Mouse (Mus musculus) myocyte (in vitro differentiated cells): ENCODE data around the gene Sstr3. TPM values are rescaled to one million over a fixed set of nuclear protein-coding genes. Genes with fewer than 3 reads are reported as not detected.

Source experiments
- H3K27me3 ChIP-seq: one replicate; pipeline ENCODE4 v1.6.1; 2011; ENCODE audit not compliant: control insufficient read depth, insufficient read depth, insufficient read length
- H3K36me3 ChIP-seq: one replicate; pipeline ENCODE4 v1.6.1; 2011; ENCODE audit not compliant: control insufficient read depth, insufficient read depth
- H3K4me2 ChIP-seq: one replicate; pipeline ENCODE4 v1.6.1; 2011; ENCODE audit warnings: low read depth, control low read depth
- H3K4me3 ChIP-seq: one replicate; pipeline ENCODE4 v1.5.1; 2011; ENCODE audit warnings: mild to moderate bottlenecking, control low read depth, moderate library complexity
- H3K79me2 ChIP-seq: one replicate; pipeline ENCODE4 v1.6.1; 2011; ENCODE audit not compliant: control insufficient read depth, insufficient read depth
- H3ac ChIP-seq: one replicate; pipeline ENCODE4 v1.6.1; 2011; ENCODE audit not compliant: control insufficient read depth, insufficient read length
- CEBPB ChIP-seq: IDR thresholded peaks from 2 replicates; pipeline ENCODE4 v1.6.1; 2011; ENCODE audit warnings: mild to moderate bottlenecking, moderate library complexity; ENCODE audit not compliant: poor library complexity, insufficient read depth, severe bottlenecking
- E2F4 ChIP-seq: IDR thresholded peaks from one replicate; pipeline ENCODE4 v1.6.1; 2011; ENCODE audit warnings: mild to moderate bottlenecking, control low read depth, moderate library complexity; ENCODE audit not compliant: insufficient read depth
- MAX ChIP-seq: IDR thresholded peaks from one replicate; pipeline ENCODE4 v1.6.1; 2011; ENCODE audit warnings: low read depth, mild to moderate bottlenecking, control low read depth
- MYOD1 ChIP-seq, 3 experiments: IDR thresholded peaks; one replicate each; pipeline ENCODE4 v1.6.1; 2011; ENCODE audit warnings: control low read depth in 2 of 3, low read depth in 2 of 3, mild to moderate bottlenecking in 2 of 3, moderate library complexity in 1 of 3; ENCODE audit not compliant: insufficient read length in 2 of 3, control insufficient read depth in 1 of 3
- MYOG ChIP-seq, 3 experiments: IDR thresholded peaks; one replicate each; pipeline ENCODE4 v1.6.1; 2011; ENCODE audit warnings: control low read depth in 2 of 3, low read depth in 2 of 3, mild to moderate bottlenecking in 2 of 3; ENCODE audit not compliant: insufficient read length in 2 of 3, control insufficient read depth in 1 of 3, insufficient read depth in 1 of 3
- POLR2A ChIP-seq: IDR thresholded peaks from one replicate; pipeline ENCODE4 v1.6.1; 2011; ENCODE audit warnings: low read depth, mild to moderate bottlenecking, control low read depth, moderate library complexity; ENCODE audit not compliant: insufficient read length
- POLR2AphosphoS2 ChIP-seq: IDR thresholded peaks from one replicate; pipeline ENCODE4 v1.6.1; 2011; ENCODE audit warnings: low read depth, control low read depth; ENCODE audit not compliant: insufficient read length
- REST ChIP-seq: IDR thresholded peaks from one replicate; pipeline ENCODE4 v1.6.1; 2011; ENCODE audit warnings: mild to moderate bottlenecking, control low read depth, moderate library complexity; ENCODE audit not compliant: insufficient read depth, insufficient read length
- SRF ChIP-seq: IDR thresholded peaks from one replicate; pipeline ENCODE4 v1.6.1; 2011; ENCODE audit warnings: low read depth; ENCODE audit not compliant: control insufficient read depth, insufficient read length
- TCF12 ChIP-seq: IDR thresholded peaks from one replicate; pipeline ENCODE4 v1.6.1; 2011; ENCODE audit warnings: mild to moderate bottlenecking, control low read depth; ENCODE audit not compliant: poor library complexity, insufficient read depth, severe bottlenecking
- TCF3 ChIP-seq: IDR thresholded peaks from one replicate; pipeline ENCODE4 v1.6.1; 2011; ENCODE audit warnings: low read depth, control low read depth; ENCODE audit not compliant: insufficient read length
- USF1 ChIP-seq: IDR thresholded peaks from one replicate; pipeline ENCODE4 v1.6.1; 2011; ENCODE audit warnings: low read depth, mild to moderate bottlenecking, control low read depth, moderate library complexity
- polyA plus RNA-seq: library from polyadenylated mRNA; unstranded; fragments of >200 nt; fragmentation: generic; extraction: Trizol; gene quantifications from one replicate; pipeline ENCODE4 v1.2.1, GENCODE M21; 2012; ENCODE audit warnings: missing spikeins

Gene Sstr3
- polyA plus RNA-seq, 1 experiment: not detected

DNA sequence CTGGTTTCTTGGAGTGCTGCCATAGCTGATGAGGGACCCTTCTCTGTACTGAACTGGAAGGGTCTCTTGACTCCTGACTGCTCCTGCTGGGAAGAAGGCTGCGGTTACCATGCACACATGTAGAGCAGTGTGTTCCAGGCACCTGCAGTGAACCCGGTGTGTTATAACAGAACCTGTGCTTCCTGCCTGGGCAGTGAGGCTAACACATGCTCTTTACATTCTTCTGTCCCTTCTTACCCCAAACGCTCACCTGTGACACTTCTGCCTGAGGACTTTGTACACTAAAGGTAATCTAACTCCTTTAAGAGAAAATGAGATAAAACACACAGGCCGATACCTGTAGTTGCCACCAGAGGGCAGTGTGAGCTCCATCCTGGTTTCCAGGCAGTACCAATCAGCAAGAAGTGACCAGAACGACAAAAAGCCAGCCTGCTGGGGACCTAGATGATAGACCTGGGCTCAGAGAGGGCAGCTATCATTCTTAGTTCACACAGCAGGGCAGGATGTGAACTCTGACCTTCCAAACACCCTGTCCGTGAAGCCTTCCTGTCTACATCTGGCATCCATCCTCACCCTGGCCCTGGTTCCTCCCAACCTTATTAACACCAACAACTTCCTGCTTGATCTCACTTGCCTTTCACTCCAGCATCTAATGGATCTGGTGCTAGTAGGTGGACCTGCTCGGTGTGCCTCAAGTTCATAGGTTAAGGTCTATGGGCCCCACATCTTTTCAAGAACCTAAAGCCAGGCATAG, 29.9 kb downstream of the Sstr3 start:
- H3ac ChIP-seq: no peak overlapping the region
- no peaks in the 10 kb centered on the region for H3K79me2 ChIP-seq
- no peaks in the 10 kb centered on the region for H3K27me3 ChIP-seq
- no peak overlapping the region for H3K4me3 ChIP-seq
- peak overlapping the region; percentile 3 for H3K4me2 ChIP-seq
- TF ChIP-seq MAX (no peak), POLR2AphosphoS2 (no peak), REST (no peak), USF1 (no peak), TCF12 (no peak), CEBPB (no peak), POLR2A (no peak), TCF3 (no peak), E2F4 (no peak), SRF (no peak), MYOD1 (IDR thresholded peaks at IDR 0.05; ENCODE audit: control insufficient read depth in 1 of 3, insufficient read length in 2 of 3, low read depth in 2 of 3) (no peak), MYOG (IDR thresholded peaks at IDR 0.05; ENCODE audit: control insufficient read depth in 1 of 3, insufficient read depth in 1 of 3, insufficient read length in 2 of 3, low read depth in 2 of 3) (no peak)
- H3K36me3 ChIP-seq: no peaks in the 10 kb centered on the region

DNA sequence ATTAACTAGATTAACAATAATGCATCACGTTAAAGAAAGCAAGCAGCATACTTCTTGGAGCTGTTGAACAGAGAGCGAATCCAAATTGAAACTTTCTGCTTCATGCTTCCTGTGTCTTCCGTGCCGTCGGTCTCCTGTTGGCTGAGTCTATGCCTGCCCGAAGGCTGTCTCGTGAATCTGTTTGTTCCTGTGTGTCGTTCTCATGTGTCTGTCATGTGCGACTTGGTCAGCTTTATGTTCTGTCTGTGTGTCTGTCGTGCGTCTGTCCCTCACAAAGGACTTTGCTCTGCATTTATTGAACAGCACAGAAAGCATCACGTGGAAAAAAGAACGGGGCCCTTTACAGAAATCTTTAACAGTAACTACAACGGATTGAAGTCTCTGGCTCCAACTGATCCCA, 31.5 kb downstream of the Sstr3 start:
- no peak overlapping the region for H3K4me3 ChIP-seq
- no peaks in the 10 kb centered on the region for H3K27me3 ChIP-seq
- H3K36me3 ChIP-seq: no peaks in the 10 kb centered on the region
- H3ac ChIP-seq: no peak overlapping the region
- no peak for TF ChIP-seq E2F4
- TF ChIP-seq CEBPB: no peak
- no peak for TF ChIP-seq TCF3
- no peak for TF ChIP-seq MYOD1 (IDR thresholded peaks at IDR 0.05; ENCODE audit: control insufficient read depth in 1 of 3, insufficient read length in 2 of 3, low read depth in 2 of 3)
- TF ChIP-seq POLR2A: no peak
- TF ChIP-seq TCF12: no peak
- TF ChIP-seq REST: no peak
- TF ChIP-seq USF1: no peak
- no peak for TF ChIP-seq POLR2AphosphoS2
- no peak overlapping the region for H3K4me2 ChIP-seq
- H3K79me2 ChIP-seq: no peaks in the 10 kb centered on the region

DNA sequence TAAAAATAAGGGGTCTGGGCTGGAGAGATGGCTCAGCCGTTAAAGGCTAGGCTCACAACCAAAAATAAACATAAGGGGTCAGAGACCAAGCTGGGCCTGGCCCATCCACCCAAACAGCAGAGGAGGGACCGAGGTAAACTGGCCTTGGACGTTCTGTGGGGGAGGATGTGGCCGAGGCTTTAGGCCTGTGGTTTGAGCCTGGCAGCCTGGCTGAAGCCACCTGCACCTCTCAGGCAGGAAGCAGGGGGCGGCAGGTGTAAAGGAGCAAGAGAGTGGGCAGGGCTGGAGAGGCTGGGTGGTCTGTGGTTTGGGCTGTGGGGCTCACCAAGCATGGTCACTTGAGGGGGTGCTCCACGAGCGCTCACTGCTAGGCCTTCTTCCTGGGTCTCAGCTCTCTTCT, 32.5 kb downstream of the Sstr3 start:
- Histone ChIP-seq H3K36me3 (no peaks in the 10 kb centered on the region), H3K79me2 (no peaks in the 10 kb centered on the region), H3K27me3 (no peaks in the 10 kb centered on the region), H3ac (no peak overlapping the region), H3K4me3 (no peak overlapping the region), H3K4me2 (no peak overlapping the region)
- TF ChIP-seq MYOD1 (IDR thresholded peaks at IDR 0.05; ENCODE audit: control insufficient read depth in 1 of 3, insufficient read length in 2 of 3, low read depth in 2 of 3): peak in 2 of 3 experiments; percentile 75 to 93
- no peak for TF ChIP-seq POLR2AphosphoS2
- no peak for TF ChIP-seq E2F4
- no peak for TF ChIP-seq MAX
- no peak for TF ChIP-seq POLR2A
- peak in 2 of 3 experiments; percentile 60 to 89 for TF ChIP-seq MYOG (IDR thresholded peaks at IDR 0.05; ENCODE audit: control insufficient read depth in 1 of 3, insufficient read depth in 1 of 3, insufficient read length in 2 of 3, low read depth in 2 of 3)
- no peak for TF ChIP-seq TCF12
- no peak for TF ChIP-seq REST
- no peak for TF ChIP-seq SRF
- peak; percentile 40 for TF ChIP-seq TCF3
- no peak for TF ChIP-seq USF1

DNA sequence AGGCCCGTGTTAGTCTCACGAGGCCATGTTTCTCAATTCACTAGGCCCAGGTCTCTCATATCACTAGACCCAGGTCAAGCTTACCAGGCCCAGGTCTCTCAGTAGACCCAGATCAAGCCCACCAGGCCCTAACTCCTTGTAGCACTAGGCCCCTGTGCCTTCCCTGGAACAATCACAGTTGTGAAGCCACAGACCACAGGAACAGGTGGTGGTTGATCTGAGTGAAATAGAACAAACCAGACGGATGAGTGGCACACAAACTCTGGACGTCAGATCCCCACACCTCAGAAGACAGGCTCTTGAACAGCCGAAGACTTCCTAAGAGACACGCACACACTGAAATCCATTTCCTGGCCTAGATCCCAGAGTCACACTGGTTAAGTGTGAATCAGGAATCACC, 33.7 kb downstream of the Sstr3 start:
- H3ac ChIP-seq: no peak overlapping the region
- TF ChIP-seq TCF12 (peak; percentile 85), TCF3 (peak; percentile 53), MYOG (IDR thresholded peaks at IDR 0.05; ENCODE audit: control insufficient read depth in 1 of 3, insufficient read depth in 1 of 3, insufficient read length in 2 of 3, low read depth in 2 of 3) (peak; percentile 74 to 97 (median 89)), MYOD1 (IDR thresholded peaks at IDR 0.05; ENCODE audit: control insufficient read depth in 1 of 3, insufficient read length in 2 of 3, low read depth in 2 of 3) (peak; percentile 56 to 97 (median 95)), POLR2A (no peak)
- H3K4me3 ChIP-seq: no peak overlapping the region
- no peaks in the 10 kb centered on the region for H3K79me2 ChIP-seq
- H3K4me2 ChIP-seq: peak overlapping the region; percentile 25
- H3K36me3 ChIP-seq: no peaks in the 10 kb centered on the region
- no peaks in the 10 kb centered on the region for H3K27me3 ChIP-seq

DNA sequence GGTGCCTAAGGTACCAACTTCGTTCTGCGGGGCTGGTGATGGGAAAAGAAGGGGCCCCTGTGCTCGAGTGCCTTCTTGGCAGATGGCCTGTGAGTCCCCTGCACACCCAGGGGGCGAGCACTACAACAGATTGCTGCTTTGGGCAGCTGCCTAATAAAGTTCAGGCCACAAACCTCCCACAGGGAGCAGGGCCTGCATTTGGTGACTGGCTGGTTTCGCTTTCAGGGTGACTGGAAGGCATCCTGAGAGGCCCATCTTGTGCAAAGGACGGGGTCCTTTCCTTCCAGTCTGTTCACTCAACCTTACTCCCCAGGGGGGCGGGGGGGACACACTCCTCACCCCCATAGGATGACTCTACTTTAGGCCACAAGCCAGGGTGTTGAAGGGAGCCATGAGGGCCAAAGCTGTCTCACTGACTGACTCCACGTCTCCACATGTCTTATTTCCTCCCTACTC, 34.3 kb downstream of the Sstr3 start:
- Histone ChIP-seq H3K4me3 (no peak overlapping the region), H3K79me2 (no peaks in the 10 kb centered on the region), H3K36me3 (no peaks in the 10 kb centered on the region), H3K27me3 (no peaks in the 10 kb centered on the region), H3ac (no peak overlapping the region), H3K4me2 (peak overlapping the region; percentile 25)
- TF ChIP-seq TCF3 (no peak), CEBPB (no peak), MYOD1 (IDR thresholded peaks at IDR 0.05; ENCODE audit: control insufficient read depth in 1 of 3, insufficient read length in 2 of 3, low read depth in 2 of 3) (peak in 2 of 3 experiments; percentile 80 to 83), REST (no peak), MYOG (IDR thresholded peaks at IDR 0.05; ENCODE audit: control insufficient read depth in 1 of 3, insufficient read depth in 1 of 3, insufficient read length in 2 of 3, low read depth in 2 of 3) (peak in 2 of 3 experiments; percentile 70 to 91), TCF12 (peak; percentile 29), MAX (no peak), POLR2A (no peak), POLR2AphosphoS2 (no peak), E2F4 (no peak), SRF (no peak)
